Mouse (Mus musculus) layer of hippocampus, adult 2 months (tissue): ENCODE data around the gene Mpped2. TPM values are rescaled to one million over a fixed set of nuclear protein-coding genes. Genes with fewer than 3 reads are reported as not detected.

Source experiments
- DNase-seq, 2 experiments: peaks; one replicate each; pipeline ENCODE4 v3.0.0; 2022; ENCODE audit warnings: low spot score in 2 of 2
- H3K27ac ChIP-seq: fragments of 200-600 bp; 2 replicates; pipeline ENCODE4 v1.8.1; 2022
- H3K4me3 ChIP-seq: fragments of 200-600 bp; 2 replicates; pipeline ENCODE4 v1.8.1; 2022; ENCODE audit warnings: mild to moderate bottlenecking
- CTCF ChIP-seq: fragments of 200-600 bp; conservative IDR thresholded peaks from 2 replicates; pipeline ENCODE4 v1.8.1; 2022; ENCODE audit warnings: antibody characterized with exemption, mild to moderate bottlenecking, moderate library complexity
- total RNA-seq, 2 experiments: library from RNA; stranded (reverse); gene quantifications; 2 replicates each; pipeline ENCODE4 v1.2.3; 2021

Gene Mpped2
- total RNA-seq, 2 experiments from 2014 or later, result 36.9 to 42.7 TPM

GRCm38 (mm10) chr2:106798824-106799223 is 105.8 kb downstream of the Mpped2 start:
- no peak overlapping the region for H3K27ac ChIP-seq
- no peak overlapping the region for H3K4me3 ChIP-seq
- DNase-seq, result no peak
- no peak for TF ChIP-seq CTCF

GRCm38 (mm10) chr2:106815898-106816297 is 122.8 kb downstream of the Mpped2 start:
- Histone ChIP-seq H3K27ac (no peak overlapping the region), H3K4me3 (no peak overlapping the region)
- DNase-seq, result no peak
- no peak for TF ChIP-seq CTCF

- H3K27ac ChIP-seq, result no peak overlapping the region
- no peak overlapping the region for H3K4me3 ChIP-seq
- TF ChIP-seq CTCF, result no peak
- no peak for DNase-seq
These were observed 128.2 kb downstream of the Mpped2 start for GRCm38 (mm10) chr2:106821292-106821691.

- Histone ChIP-seq H3K27ac (no peak overlapping the region), H3K4me3 (no peak overlapping the region)
- TF ChIP-seq CTCF, result no peak
- no peak for DNase-seq
These were observed 128.8 kb downstream of the Mpped2 start for GRCm38 (mm10) chr2:106821883-106822282.

- TF ChIP-seq CTCF, result no peak
- no peak for DNase-seq
- no peak overlapping the region for H3K27ac ChIP-seq
- no peak overlapping the region for H3K4me3 ChIP-seq
These were observed 129.5 kb downstream of the Mpped2 start for GRCm38 (mm10) chr2:106822540-106822939.

- Histone ChIP-seq H3K27ac (no peak overlapping the region), H3K4me3 (no peak overlapping the region)
- no peak for DNase-seq
- no peak for TF ChIP-seq CTCF
These were observed 132.4 kb downstream of the Mpped2 start for GRCm38 (mm10) chr2:106825461-106825860.

GRCm38 (mm10) chr2:106826023-106826422 is 133.0 kb downstream of the Mpped2 start:
- no peak for TF ChIP-seq CTCF
- no peak for DNase-seq
- H3K27ac ChIP-seq, result no peak overlapping the region
- no peak overlapping the region for H3K4me3 ChIP-seq

- TF ChIP-seq CTCF, result no peak
These were observed 133.7 kb downstream of the Mpped2 start for GRCm38 (mm10) chr2:106826806-106827205.

GRCm38 (mm10) chr2:106828573-106829310 is 135.7 kb downstream of the Mpped2 start:
- Histone ChIP-seq H3K27ac (0 out of 2 replicates have a peak overlapping the region, but pooled peaks have one; percentile 32), H3K4me3 (no peak overlapping the region)
- no peak for TF ChIP-seq CTCF
- DNase-seq, result no peak

More at GRCm38 (mm10) chr2:106826806-106827205, 133.7 kb downstream of the Mpped2 start:
- Histone ChIP-seq H3K27ac (no peak overlapping the region), H3K4me3 (no peak overlapping the region)
- no peak for DNase-seq

- DNase-seq, result no peak
These were observed 136.4 kb downstream of the Mpped2 start for GRCm38 (mm10) chr2:106829420-106829819.

GRCm38 (mm10) chr2:106832577-106832976 is 139.5 kb downstream of the Mpped2 start:
- TF ChIP-seq CTCF, result no peak
- DNase-seq, result no peak
- Histone ChIP-seq H3K4me3 (no peak overlapping the region), H3K27ac (no peak overlapping the region)

More at GRCm38 (mm10) chr2:106829420-106829819, 136.4 kb downstream of the Mpped2 start:
- TF ChIP-seq CTCF, result no peak
- Histone ChIP-seq H3K4me3 (no peak overlapping the region), H3K27ac (peak overlapping the region; percentile 32; the same call in 1 of the 2 replicates)

GRCm38 (mm10) chr2:106833212-106833611 is 140.1 kb downstream of the Mpped2 start:
- no peak overlapping the region for H3K27ac ChIP-seq
- no peak for TF ChIP-seq CTCF
- no peak overlapping the region for H3K4me3 ChIP-seq
- no peak for DNase-seq

GRCm38 (mm10) chr2:106835321-106835720 is 142.3 kb downstream of the Mpped2 start:
- H3K27ac ChIP-seq, result no peak overlapping the region
- H3K4me3 ChIP-seq, result no peak overlapping the region
- no peak for TF ChIP-seq CTCF
- DNase-seq, result no peak

GRCm38 (mm10) chr2:106837241-106837640 is 144.2 kb downstream of the Mpped2 start:
- no peak for TF ChIP-seq CTCF
- no peak for DNase-seq
- no peak overlapping the region for H3K4me3 ChIP-seq
- no peak overlapping the region for H3K27ac ChIP-seq
